Mouse (Mus musculus) B cell, adult 2 months (primary cell): Measurements from ENCODE around the gene Actg2.
"Not testable (repeated sequence)": the region's sequence is repeated elsewhere in the genome, so short reads cannot be mapped to it uniquely, and the experiment has no call there.

ENCODE experiments used
- DNase-seq, 2 experiments: peaks; one replicate each; pipeline ENCODE4 v3.0.0; 2022

The Actg2 gene

DNA sequence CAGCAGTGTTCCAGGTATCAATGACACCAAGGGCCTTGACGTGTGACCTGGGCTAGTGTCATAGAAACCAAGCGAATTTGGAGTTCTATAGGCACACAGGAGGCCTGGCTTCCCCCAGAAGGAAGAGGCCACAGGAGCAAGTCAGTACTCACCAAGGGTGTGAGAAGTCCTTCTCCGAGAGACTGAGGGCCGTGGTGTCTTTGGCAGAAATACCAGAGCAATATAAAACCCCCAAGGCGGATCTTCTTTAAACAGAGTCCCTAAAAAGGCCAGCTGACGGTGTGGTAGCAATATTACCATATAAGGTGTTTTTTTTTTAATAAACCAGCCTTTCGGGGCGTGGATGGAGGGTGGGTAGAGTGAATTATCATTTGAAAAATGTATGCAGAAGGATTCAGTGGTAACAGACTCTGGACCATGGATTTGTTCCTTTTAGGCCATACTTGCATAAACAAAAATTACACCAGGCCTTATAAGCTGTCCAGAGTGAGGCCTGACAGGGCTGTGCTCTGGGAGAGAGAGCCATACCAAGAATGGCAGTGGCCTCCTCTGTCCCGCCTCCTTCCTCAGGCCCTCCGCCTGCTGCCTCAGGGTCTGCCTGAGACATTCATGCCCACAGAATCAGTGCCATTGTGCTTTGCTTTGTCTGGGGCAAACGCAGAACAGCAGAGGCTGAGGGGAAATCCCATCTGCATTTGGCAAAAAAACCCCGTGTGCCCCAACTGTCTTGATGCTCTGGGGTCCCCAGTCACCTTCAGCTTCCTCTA lies at the start of gene Actg2:
TSS of gene Actg2 (minus strand) at position 238 of the 767 bp plus-strand sequence.
- no peak for DNase-seq

DNA sequence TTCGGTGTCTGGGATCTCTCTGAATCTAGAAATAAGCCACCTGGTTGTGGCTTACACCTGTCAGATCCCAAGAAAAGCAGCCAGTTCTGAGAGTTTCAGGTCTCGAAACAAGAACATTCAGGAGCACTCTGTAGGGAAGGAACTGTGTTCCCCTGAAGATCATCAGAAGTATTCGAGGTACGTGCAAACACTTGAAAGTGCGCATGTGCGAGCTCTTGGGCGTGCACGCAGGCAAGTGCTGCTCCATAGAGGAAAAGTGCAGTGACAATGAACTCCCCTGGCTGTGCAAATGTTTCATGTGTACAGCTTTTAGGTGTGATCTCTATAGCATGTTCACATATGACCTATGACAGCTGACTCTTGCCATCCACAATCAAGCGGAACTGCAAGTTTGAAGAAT lies 49.3 kb upstream of the Actg2 start:
- DNase-seq, result not testable (repeated sequence)

DNA sequence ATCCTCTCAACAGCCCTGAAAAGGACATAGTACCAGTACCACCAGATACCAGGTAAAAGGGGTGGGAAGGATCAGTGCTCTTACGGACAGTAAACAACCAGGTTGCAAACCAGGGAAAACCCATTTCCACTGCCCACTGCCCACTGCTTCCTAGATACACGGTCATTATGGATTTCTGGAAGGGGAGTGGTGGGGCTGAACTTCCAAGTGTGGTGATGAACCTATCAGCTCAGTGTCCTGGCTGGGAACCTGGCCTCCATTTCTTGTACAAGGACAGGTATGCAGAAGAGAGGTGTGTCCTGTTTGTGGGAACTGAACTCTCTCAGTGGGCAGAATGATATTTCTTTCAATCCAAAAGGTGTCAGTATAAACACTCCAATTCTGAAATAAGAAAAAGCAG lies 47.5 kb upstream of the Actg2 start:
- DNase-seq, result no peak

DNA sequence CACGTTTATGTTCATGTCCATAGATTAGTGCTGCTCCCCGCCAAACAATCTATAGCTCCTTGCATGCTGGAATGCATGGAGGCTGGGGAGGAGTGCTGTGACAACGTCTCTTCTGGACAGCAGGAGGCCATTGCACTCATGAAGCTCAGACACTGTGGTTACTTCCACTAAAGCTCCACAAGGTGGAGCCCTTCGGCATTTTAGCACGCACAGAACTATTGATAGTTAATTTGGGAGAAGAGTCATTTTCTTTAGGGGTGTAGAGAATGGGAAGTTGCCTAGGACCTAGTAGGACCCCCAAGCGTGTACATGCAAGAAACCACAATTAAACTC lies 46.8 kb upstream of the Actg2 start:
- peak; percentile 36 to 43 for DNase-seq

DNA sequence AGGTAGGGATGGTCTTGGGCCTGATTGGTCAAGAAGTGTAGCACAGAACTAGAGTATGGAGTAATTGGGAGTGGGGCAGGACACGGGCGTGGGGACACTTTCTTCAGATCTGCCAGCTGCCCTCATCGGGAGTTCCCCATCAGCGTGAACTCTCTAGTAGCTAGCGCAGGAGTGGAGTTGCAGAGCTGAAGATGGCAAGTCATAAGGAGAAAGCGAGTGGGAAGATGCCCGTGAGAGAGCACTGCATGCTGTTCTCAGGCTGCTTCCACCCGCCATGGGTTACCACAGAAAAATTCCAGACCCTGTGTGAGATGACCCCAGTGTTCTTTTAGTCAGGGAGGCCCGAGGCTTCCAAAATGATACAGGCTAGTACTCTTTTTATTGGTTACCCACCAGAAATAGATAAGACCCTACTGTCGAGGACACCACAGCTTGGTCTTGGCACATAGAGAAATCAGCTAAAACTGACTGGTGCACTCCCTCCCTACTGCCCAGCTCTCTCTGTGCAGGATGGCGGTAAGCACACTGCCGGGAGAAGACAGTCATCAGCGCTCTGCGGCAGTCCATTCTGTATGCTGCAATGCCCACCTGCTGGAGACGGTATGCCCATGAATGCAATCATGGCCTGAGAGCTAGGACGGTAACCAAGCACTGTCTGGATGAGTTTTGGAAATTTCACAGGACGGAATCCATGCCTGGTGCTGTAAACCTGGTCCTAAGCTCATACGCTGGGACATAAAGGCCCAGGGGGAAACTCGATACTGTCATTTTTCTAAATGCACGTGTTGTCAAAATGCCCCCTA lies 46.3 kb upstream of the Actg2 start:
- no peak for DNase-seq

DNA sequence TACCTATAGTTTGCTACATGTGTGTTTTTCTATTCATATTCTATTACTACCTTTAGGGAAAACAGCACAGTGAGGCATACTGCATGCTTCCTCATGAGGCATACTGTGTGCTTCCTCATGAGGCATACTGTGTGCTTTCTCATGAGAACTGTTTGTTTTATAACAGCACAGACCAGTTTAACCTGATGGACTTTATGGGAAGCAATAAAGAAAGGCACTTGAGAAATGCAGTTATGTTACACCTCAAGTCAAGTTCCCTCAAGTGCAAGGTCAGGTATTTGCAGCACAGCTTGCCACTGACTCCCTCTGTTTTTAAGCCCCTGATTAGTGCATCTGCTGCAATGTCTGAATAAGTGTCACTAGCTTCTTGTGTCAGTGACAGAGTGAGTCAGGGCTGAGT lies 41.5 kb upstream of the Actg2 start:
- no peak for DNase-seq

DNA sequence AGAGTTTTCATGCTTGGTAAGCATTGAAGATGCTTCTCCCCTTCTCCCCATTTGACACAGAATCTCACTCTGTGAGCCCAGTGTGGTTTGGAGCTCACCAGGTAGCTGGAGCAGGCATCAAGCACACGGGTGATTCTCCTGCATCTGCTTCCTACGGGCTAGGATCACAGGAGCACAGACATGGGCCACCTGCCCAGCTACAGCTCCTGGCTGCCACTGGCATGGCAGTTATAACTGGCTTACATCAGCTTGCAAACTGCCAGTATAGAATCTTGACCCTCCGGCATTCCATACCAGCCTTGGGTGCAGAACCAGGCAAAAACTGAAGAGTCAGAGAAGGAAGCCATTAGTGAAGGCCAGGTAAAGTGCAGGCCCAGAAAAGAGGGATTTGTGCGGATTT lies 39.5 kb upstream of the Actg2 start:
- DNase-seq, result no peak

DNA sequence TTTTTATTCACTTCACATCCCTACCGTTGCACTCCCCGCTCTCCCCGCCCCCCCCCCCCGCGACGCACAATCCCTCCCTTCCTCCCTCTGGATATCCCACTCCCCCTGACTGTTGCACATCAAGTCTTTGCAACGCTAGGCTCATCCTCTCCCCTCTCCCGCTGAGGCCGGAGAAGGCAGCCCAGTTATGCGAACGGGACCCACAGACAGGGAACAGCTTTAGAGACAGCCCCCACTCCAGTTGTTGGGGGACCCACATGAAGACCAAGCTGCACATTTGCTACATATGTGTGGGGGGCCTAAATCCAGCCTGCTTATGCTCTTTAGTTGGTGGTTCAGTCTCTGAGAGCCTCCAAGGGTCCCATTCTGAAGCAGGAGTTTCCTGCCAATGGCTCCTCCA lies 36.6 kb upstream of the Actg2 start, which contains the start of gene Stambp:
TSS of gene Stambp (minus strand) at position 59 of the 400 bp plus-strand sequence.
- DNase-seq, result no peak

DNA sequence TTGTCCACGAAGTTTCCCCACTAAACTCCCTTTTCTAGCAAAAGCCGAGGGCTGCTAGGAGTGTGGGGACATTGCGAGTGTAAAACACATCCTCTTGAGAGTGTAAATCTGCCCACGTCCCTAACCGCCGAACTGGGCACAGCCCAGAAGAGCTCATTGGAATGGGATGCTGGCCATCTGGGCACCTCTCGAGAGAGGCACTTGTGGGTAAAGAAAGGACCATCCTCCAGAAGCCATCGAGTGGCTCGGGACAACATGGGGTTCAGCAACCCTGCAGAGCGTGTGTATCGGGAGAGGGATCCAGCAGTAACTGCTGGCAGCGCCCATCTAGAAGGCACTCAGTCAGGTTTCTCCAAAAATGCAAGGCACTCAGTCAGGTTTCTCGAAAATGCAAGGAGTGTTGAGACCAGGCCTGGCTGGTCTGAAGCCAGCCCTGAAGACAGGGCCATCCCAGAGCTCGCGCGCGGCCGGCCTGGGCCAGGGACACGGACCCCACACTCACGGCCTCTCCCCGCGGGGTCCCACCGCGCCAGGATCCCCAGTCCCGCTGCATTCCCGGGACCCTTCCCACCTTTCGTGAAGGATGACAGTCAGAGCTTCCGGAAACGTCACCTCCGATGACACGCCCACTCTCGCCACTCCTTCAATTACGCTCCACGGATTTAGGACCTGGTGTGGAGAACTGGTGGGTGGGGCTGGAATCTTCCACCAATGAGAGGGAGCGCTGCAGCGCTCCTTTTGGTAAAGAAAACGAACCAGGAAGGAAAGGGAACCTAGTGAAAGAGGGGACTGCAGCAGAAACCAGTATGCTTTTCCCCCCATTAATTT lies 36.0 kb upstream of the Actg2 start:
- peak; percentile 62 to 68 for DNase-seq

DNA sequence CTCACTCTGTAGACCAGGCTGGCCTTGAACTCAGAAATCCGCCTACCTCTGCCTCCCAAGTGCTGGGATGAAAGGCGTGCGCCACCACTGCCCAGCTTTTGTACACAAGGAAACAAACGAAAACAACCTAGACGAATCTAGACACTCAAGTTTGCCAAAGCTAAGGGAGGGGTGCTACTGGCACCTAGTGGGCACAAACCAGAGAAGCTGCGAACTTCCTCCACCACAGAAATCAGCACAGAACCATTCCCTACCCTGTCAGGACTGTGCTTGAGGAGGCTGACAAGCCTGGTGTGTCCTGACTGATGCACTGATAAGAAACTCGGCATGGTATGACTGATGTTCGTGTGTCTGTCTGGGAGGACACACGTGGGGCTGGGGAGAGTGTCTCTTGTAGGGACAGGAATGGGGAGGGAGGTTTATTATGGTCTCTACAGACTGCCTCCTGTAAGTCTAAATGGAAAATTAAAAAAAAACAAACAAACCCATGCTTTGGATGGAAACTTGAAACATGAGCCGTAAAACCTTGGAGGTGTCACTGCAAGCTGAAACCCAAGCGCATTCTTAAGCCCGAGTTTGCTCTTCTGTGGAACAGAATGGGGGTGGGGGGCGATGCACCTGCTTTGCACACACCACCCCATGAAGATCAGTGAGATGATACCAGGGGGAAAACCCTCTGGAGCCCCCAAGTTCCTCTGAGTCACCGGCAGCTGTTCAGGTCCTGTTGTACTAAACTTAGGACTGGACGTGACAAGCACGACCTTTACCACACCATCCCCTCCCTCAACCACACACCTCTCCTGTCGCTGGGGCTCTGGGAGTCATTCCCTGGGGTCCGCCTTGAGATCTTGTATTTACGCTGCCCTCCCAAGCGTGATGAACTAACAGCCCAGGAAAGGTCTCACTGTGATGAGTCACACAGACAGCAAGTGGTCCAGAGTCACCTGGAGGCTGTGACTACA lies 33.1 kb upstream of the Actg2 start:
- no peak for DNase-seq

DNA sequence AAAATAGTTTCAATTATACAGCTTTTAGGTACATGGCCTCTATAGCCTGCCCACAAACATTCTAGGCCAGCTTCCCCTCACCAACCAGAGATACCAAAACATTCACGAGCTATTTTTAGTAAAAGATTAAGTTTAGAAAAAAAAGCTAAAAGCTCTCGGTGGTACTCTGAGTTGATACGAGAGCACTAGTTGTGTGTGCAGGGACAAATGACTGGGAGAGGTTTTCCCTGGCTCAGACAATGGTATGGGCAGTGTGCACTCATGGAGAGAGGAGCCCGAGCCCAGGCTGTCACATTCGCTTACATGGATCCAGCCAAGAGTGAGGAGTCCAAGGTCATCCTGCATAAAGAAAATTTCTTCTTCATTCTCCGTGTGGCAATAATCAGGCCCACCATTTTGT lies 19.9 kb upstream of the Actg2 start:
- no peak for DNase-seq

DNA sequence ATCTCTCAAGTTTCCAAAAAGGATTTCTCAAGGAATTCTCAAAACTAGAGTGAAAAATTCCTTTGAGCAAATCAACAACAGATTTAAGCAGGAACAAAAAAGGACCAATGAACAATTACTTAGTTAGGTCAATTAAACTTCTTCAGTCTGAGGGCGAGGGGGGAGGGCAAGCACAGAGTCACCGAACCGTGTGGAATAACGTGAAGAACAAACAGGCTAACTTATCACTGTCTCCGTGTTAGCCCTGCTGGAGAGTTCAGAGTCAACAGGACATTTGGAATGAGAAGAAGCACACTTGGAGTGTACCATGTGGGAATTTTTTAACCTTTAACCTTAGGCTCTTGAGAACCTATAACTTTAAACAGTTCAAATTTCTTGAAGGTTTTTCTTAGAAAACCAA lies 12.3 kb upstream of the Actg2 start:
- no peak for DNase-seq

DNA sequence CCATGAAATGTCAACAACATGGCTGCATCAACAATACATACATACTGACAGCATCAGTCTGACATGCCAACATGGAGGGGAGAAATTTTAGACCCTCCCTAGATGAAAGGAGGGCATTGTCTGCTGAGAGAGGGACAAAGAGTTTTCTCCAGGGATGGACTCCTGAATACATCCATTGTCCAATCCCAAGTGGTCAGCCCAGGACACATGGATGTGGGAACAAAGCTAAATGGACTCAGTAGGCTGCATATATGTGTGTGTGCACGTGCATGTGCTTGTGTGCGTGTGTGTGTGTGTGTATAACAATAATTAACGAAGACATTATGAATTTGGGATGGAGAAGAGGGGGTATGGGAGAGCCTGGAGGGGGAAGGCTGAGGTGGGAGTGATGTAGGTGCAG lies 9.7 kb upstream of the Actg2 start:
- no peak for DNase-seq

DNA sequence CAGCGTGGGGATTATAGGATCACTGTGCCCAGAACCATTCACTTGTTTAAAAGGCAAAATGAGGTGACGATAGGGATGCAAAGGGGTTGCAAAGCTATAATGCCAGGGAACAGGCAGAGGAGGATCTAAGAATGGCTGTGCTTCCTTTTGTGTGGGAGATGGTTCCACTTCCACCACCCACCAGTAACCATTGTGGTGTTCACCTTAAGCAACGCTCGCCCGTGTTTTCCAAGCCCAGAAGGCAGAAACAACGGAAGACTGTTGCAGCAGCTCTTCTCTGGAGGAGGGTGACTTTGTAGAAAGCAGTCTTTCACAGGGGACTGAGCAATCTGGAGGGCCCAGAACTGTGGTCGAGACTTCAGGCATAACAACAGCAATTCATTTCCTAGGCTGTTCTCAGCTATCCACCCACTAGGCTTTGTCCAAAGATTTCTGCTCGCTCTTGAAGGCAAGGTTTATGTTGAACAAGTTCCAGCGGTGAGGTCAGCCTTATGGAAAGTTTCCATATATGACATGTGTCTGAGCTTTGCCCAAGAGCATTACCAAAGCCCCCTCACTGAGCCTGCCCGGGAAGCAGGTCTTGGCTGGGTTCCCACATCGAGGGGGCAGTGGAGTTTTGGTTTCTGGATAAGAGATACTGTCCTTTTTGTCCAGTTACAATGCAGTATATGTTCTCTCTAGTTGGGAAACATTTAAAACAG lies 5.8 kb upstream of the Actg2 start:
- DNase-seq, result no peak

DNA sequence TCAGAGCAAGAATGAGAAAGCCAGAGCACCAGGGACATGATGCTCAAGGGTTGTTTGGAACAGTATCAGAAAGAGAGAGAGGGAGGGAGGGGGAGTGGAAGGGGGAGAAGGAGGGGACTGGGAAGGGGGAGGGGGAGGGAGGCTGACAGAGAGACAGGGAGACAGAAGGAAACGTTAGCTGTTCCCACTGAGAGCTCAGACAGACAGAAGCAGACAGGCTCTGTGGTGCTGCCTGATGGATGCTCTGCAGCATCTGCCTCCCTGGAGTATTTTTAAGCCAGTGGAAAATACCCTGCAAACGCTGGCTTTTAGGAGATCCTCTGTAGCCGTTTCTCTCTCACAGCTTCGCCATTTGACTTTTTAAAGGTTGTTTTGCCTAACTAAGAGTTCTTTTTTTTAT lies 4.0 kb upstream of the Actg2 start:
- no peak for DNase-seq

DNA sequence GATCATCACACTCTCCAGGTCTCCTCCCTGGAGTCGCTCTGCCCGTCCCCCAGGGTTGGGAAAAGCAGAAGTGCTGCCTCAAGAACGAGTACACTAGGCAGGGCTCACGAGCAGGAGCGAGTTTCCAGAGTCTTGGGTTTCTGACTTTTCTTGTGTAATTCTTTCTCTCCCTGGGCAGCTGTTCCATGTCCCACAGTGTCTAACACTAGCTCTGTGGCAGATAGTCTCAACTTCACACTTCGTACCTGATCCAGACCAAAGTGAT lies 662 bp upstream of the Actg2 start:
- DNase-seq, result no peak

DNA sequence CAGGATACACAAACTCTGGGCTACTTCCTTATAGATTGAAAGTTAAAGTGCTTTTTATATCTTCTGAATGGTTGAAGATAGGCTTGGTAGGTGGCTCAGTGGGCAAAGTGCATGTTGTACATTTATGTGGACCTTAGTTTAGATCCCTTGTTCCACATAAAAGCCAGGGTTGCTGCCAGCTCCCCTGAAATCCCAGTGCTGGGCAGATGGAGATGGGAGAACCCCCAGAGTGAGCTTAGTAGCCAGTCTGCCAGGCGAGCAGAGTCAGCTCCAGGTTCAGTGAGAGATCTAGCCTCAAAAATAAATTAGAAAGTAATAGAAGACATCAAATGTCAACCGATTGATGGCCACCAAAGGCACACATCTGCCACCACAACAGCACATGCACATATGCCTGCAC lies 3.5 kb downstream of the Actg2 start:
- no peak for DNase-seq

DNA sequence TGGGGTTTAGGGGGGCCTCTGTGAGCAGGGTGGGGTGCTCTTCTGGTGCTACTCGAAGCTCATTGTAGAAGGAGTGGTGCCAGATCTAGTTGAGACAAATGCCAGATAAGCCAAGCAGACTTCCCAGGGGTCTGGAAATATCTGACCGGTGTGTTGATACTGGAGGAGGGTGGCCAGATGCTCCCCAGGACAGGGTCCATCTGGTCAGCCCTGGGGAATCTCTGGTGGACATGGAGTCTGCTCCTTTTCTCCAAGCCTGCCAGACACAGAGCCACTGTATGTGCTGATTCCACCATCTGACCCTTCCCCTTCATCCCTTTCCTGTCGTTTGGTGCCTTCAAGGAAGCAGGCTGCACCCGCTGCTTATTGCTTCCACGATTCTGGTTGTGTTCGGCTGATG lies 12.9 kb downstream of the Actg2 start:
- DNase-seq, result no peak

DNA sequence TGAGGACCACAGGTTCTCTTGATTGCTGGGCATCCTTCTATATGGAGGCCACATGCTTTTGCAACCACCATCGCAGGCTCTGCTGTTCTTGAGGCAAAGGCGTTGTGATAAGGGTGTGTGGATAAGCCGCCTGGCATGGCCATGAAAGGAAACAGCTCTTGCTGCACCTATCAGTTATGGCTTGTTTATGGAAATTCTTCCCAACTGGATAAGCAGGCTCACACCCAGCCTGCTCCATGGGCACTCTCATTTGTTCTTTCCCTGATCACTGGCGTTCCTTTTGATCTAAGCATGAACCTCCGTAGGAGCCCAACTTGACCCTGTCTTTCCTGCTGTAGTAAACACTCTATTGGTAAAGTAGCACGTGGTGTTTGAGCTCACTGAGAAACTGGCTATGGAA lies 14.3 kb downstream of the Actg2 start:
- no peak for DNase-seq

DNA sequence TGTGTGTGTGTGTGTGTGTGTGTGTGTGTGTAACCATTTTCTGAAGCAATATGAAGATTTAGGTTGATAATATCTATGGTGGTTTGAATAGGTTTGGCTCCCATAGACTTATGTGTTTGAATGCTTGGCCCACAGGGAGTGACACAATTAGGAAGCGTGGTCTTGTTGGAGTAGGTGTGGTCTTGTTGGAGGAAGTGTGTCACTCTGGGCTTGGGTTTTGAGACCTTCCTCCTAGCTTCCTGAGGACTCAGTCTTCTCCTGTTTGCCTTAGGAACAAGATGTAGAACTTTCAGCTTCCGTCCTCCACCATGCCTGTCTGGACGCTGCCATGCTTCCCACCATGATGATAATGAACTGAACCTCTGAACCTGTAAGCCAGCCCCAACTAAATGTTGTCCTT lies 17.4 kb downstream of the Actg2 start:
- DNase-seq, result no peak

DNA sequence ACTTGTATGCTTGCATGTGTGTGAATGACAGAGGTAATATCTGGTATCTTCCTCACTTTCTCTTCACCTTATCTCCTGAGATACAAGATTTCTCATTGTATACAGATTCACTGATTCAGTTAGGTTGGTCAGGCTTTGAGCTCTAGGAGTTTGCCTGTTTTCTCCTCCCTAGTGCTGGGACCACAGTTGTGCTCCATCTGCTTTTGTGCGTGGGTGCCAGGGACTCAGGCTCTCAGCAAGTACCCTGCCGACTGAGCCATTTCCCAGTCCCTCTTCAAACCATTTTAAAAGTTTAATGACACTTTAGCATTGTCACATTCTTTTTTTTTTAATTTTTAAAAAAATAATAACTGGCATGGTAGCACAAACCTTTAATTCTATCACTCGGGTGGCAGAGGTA lies 20.9 kb downstream of the Actg2 start:
- no peak for DNase-seq

DNA sequence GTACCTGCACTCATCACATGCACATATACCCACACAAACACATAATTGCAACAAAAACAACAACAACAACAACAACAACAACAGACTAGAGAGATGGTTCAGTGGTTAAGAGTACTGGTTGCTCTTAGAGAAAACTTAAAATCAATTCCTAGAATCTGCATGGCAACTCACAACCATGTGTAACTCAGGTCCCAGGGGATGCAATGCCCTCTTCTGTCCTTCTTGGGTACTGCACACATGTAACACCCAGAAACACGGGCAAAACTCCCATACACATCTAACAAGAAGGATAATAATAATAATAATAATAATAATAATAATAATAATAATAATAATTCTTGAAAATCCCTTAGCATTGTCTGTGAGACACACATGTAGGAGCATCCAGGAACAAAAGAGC lies 23.6 kb downstream of the Actg2 start:
- peak; percentile 86 to 88 for DNase-seq
